Mouse (Mus musculus) common myeloid progenitor, adult 5-6 weeks (primary cell): Measurements from ENCODE around the gene Ric3. TPM values are rescaled to one million over a fixed set of nuclear protein-coding genes. Genes with fewer than 3 reads are reported as not detected.
"Not testable (repeated sequence)": the region's sequence is repeated elsewhere in the genome, so short reads cannot be mapped to it uniquely, and the experiment has no call there.

Experiments
- ATAC-seq: replicated peaks from 2 replicates; pipeline ENCODE4 v1.8.0; 2016; ENCODE audit warnings: low read depth, mild to moderate bottlenecking, moderate TSS enrichment, inconsistent platforms; ENCODE audit not compliant: poor library complexity, severe bottlenecking
- total RNA-seq: library from RNA; stranded (forward); fragments of 200-1000, 187-1606 nt; gene quantifications from 2 replicates; pipeline ENCODE4 v1.2.3, GENCODE M21; 2017

Gene Ric3
- total RNA-seq = 1.6 and 3.1 TPM in 2 replicates

DNA sequence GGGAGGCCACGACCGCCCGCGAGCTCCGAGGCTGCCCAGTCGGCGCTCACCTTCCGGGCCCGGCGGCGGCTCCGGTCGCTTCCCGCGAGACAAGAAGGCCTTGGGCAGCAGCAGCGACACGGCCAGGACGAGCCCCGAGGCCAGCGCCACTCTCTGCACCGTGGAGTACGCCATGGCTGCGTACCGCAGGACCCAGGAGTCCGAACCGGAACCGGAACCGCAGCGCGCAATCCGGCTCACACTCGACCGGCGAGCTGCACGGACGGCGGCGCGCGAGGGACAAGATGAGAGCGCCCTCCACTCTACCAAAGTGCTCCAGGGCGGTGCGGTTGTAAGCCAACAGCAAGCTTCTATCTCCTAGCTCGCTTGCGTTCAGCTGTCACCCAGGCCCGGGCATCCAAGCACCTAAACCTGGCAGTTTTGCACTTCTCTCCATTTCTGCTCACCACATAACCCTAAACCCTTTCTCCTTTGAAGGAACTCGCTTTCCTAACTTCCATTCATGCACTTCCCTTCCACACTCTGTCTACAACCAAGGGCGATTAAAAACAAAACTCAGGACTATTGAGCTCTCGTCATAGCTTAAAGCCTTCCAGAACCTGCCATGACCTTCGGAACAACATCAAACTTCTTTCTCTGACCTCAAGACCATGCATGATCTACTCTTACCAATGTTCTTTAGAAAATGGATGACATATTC is at the start of gene Ric3:
Gene Ric3, minus strand, starts transcription at position 219 of the 700 bp plus-strand sequence.
- peak; percentile 31; the same call in 1 of the 2 replicates for ATAC-seq

DNA sequence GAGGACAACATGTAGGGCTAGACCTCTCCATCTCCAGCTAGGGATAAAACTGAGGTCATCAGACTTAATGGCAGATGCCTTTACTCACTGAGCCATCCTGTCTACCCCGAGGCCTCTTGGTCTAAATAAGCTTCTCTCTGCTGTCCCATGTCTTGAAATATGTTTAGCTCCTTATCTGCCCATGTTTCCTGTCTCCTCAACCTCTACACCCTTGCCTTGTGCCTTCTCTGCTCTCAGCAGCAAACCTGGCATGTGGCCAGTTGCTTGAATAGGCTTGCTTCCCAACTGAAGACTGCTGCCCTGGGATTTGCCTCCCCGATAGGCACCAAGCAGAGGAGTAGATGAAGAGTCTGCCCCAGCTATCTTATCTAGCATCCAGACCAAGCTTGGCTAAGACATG is 48.4 kb upstream of the Ric3 start:
- peak; percentile 53 for ATAC-seq

DNA sequence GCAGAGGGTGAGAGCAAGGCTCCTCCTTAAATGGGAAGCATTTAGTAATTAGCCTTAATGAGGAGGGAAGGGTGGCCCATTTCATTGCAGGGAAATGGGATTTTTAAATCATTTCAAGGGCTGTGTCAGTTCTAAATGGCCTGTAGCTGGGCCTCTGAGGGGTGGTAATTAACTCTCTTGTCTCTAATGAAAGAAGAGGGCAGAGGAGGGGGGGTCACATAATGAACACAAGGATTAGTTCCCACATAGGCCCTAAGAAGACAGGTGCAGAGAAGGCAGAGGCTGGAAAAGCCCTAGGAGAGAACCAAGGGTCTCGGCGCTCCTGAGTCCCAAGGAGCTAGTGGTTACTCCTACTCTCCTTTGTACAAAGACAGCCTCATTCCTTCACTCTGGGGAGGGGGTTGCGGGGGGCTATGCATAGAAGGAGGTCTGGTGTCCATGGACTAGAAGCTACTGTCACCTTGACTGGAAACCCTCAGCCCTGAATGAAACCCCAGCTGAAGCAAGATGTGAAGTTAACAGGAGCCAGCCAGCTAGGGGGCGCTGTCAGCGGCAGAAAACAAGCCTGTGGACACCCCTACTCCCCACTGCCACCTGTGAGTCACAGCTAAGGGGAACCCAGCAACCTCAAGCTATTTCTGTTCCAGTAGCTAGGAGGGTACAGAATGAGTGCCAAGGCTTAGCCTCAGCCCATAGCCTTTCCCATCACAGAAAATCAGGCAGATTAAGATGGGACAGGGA is 47.0 kb upstream of the Ric3 start:
- no peak for ATAC-seq

DNA sequence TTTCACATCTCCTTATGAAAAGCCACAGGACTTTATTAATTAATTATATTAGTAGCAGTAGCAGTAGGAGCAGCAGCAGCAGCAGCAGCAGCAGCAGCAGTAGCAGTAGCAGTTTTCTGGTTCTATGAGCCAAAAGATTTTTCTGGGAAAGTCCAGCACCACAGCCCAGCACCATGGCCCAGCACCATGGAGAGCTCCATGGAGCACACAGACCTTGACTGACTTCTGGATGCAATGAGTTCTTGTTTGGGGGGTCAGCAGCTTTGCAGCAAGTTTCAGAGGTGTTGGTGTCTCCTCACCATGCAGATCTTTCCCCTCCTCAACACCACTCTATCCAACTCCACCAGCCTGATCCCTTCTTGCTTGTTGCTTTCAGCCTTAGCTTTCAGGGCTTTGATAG is 46.3 kb upstream of the Ric3 start:
- 0 out of 2 replicates have a peak, but pooled peaks have one; percentile 57 for ATAC-seq

DNA sequence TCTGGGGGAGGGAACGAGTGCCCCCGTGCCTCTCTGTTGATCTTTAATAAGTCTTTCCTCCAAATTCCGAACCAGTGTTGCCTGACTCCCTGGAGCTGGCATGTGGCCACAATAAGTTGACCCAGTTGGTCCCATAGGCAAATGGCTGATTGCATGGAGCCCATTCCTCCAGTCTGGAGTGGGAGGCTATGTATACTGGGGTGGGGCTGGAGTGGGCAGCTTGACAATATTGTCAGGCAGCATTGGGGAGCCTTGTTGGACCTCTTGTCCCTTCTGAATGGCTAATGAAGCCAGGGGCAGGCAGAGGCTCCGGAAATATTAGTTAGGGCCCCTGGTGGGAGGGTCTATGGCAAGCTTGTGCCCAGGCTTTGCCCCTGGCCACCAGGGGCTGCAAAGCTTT is 32.8 kb upstream of the Ric3 start:
- no peak for ATAC-seq

DNA sequence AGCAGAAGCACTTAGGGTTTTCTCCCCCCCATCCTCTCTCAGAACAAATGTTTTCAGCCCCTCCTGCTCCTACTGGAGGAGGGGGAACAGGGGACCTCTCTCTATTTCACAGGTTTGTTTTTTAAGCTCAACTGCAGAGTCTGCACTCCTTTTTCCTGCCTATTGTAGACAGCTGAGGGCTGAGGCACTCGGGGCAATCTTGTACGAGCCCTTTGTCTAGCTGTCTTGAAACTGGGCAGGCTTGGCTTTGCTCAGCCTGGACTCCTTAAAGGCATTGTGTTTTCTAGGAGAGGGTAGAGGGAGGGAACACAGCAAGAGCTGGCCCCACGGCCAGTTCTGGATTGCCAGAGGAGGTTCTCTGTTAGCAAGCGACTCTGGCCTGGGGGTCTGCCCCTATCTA is 32.4 kb upstream of the Ric3 start:
- peak; percentile 46 for ATAC-seq

DNA sequence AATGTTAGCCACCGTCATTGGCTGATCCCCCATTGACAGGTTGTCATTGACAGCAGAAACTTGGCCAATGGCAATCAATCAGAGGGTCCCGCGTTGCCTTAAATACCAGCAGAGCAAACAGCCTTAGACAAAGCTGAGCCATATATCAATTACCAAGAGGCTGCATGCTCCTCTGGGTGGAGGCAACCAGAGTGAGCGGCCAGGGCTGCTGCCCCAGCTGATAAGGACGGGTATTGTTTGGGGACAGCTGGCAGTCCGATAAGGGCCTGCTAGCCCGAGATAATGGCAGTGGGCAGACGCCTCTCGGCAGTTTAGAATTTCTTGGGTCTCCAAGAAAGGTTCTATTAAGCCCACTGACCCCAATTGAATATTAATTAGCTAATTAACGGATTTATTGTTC is 31.8 kb upstream of the Ric3 start:
- ATAC-seq = peak; percentile 91

DNA sequence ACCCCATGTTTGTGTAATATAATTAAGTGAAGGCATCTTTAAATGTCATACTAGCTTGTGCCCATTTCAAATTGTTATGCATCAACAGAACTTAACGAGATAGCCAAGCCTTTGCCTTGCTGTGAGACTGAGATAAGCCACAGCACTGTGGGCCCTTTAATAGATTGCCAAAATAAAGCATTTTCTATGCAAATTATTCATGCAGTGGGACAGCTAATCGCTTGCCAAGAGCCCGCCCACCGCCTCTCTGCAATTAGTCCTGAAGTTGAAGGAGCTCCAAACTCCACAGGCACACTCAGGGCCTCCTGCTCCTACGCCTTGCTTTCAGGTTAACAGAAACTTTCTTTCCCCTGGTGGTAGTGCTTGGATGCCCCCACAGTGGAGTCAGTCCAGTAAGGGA is 27.9 kb upstream of the Ric3 start:
- ATAC-seq = peak; percentile 51

DNA sequence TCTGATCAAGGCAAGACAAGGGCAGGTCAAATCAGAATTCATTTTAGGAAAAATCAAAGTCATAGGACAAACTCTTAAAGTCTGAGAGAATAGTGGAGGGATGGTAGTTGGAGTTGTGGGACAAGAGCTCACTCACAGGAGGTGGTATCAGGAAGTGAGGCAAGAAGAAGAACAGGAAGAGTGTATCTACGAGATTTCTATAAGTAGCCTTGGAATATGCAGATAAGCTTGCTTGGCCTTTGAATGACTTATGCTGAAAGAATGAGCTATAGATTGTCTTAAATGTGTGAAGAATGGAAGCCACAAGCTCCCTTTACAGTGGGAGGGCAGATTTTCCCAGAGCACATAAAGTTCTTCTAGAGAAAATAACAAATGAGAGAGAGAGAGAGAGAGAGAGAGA is 21.8 kb upstream of the Ric3 start:
- ATAC-seq = peak; percentile 42; the same call in 1 of the 2 replicates

DNA sequence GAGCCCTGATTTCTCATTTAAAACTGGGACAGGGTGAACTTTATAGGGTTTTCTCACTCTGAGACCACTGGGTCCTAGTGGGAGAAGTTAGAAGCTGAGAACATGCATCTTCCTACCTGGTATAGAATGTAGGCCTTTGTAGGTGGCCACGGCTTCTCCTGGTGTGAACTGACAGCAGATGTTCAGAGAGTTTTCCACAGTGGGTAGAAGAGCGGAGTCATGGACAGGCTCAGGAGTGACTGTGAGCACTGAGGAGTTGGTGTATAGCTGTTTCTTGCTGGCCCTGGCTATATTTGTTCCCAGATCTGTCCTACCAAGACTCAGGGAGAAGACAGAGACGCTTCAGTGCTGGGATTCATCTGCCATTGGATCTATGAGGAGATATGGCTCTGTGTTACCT is 18.0 kb upstream of the Ric3 start:
- no peak for ATAC-seq

DNA sequence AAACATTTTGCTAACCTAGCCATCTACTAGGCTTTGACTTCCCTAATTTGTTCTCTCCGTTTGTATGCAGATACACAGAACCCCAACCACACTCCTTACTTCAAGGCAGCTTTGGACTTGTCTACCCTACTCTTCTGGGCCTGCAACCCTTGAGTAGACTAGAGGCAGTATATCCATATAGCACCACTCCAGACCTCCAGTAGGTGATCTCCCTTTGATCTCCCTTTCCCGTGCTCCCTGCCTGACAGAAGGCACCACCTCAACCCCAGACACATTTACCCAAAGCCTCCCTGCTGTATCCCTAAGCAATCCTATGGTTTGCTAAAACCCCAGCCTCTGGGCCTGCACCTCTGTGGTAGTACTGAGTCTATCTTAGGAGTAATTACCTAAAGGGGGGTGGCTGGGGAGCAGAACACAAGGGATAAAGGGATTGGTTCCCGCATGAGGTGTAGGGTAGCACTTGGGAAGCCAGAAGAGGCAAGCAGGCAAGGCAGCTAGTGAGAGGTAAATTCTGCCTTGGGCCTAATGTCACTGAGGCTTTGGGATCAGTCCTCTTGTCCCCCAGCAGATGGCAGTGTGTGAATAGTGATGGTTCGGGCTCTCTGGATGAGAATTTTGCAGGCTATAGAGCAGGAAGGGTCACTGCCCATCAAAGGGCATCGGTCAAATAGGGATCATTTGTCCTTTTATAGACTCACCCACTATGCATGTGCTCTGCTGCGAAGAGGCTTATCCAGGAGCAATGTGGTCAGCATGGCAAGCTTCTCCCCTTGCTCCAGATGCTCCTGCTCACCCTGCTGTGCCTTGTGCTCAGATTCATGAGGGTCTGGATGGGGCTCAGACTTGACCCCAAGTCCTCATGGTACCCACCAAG is 15.3 kb upstream of the Ric3 start:
- peak; percentile 87 for ATAC-seq

DNA sequence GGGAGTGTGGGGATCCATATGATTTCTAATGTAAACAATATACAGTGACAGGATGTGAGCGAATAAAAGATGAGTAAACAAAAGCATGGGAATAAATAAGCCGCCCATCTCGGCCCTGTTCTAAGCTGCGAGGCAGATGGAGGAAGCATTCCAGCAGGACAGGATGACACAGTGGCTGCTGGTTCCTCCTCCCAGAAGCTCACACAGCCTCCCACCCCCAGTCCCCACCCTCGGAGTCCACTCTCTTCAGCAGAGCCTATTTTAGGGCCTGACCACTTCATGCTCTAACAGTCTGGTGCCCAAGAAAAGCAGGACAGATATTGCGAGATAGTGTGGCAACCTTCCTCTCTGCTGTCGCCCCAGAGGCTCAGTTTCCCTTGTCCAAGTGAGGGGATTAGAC is 14.1 kb upstream of the Ric3 start:
- no peak for ATAC-seq

DNA sequence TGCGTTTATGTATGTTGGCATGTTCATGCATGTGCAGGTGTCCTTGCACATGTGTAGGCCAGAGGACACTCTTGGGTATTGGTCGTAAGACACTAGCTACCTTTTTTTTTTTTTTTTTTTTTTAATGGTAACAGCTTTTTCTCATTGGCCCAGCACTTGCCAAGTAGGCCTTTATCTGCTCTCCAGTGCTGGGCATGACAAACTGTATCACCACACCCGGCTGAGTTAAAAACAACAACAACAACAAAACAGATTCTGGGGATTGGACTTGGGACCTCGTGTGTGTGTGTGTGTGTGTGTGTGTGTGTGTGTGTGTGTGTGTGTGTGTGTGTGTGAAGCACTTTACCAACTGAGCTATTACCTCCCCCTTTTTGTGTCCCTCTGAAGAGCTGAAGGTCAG is 13.5 kb upstream of the Ric3 start:
- ATAC-seq = no peak

DNA sequence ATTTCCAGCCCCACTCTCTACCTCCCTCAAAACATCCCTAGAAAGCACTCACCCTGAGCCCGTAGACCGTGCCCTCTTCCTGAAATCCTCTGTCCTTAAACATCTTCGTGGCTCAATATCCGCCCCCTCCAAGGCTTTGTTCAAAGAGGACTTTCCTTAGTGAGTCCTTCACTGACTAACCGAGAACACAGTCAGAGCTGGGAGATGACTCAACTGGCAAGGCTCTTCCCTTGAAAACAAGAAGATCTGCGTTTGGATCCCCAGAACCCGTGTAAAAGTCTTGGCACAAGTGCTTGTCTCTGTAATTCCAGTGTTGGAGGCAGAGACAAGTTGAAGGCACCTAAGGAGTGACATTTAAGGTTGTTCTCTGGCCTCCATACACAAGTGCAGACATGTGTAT is 11.2 kb upstream of the Ric3 start:
- ATAC-seq = no peak

DNA sequence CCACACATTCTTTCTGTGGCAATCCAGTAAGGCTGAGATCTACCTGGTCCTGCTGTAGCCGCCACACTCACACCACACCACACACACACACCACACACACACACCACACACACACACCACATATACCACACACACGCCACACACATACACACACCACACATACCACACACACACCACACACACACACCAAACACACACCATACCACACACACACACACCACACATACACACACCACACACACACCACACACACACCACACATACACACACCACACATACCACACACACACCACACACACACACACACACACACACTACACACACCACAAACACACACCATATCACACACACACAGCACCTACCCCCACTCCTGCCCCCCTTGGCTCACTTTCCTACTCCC is 8.2 kb upstream of the Ric3 start:
- not testable (repeated sequence) for ATAC-seq

DNA sequence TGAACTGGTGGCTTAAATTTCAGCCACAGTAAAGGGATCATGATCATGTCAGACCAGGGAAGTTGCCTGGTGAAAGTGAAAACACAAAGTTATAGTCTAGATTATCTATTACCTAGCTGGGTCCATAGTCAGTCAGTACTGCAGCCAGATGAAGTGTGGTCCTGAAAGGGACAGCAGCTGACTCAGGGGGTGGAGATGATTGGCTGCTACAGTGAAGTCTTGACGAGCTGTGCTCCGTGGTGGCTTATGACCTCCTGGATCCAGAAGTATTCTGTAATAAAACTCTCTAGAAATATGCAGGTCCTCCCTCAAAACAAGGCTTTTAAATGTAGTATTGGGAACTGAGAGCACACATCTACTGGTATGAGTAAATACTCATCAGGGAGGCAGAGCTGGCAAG is 3.8 kb upstream of the Ric3 start:
- 0 out of 2 replicates have a peak, but pooled peaks have one; percentile 59 for ATAC-seq

DNA sequence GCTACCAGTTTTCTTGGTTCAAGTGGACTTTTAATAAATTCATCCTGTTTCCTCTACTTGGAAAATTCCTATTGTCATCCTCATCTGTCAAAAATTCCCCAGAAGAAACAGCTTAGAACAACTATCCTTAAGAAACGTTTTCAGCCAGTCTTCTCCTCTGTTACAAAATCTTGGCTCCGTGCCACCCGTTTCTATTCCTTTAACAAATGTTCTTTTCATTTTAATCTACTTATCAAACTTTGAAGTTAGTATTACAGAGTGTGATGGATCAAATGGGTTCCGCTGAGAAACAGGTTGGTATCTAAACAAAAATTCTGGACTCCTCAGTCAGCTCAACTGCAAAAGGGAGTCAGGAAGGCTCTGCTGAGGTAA is 668 bp upstream of the Ric3 start:
- no peak for ATAC-seq

DNA sequence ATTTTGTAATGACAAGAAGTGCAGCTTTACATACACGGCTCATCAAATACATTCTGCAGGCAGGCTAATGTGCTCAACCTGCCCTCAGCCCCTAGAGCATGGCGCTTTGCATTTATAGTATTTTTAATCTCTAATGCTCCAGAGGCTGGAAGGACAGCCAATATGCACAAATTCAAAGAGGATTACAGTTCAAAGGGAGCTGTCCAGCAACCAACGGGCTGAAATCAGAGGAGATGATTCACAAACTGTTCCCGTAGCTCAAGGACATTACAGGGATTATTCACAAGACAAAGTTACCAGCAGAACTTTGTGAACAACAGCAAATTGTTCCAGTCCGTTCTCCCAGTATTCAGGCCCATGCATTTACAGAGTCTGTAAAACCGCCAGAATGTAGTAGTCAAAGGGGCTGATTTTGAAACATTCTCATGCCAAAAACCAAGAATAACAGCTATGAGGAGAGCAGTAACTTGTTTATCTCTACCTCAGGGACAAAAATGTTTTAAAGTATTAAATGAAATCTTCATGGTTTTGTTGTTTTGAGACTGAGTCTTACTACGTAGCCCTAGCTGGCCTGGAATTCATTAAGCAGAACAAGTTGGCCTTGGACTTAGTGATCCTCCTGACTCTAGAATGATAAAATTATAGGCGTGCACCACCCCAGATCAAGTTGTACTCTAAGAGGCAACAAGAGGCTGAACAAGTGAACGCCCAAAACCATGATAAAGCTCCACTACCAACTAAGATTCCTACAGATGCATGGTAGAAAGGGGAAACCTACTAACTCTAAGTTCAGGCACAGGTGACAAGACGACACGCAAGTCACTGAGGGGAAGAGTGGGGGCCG is 640 bp downstream of the Ric3 start:
- peak; percentile 45; the same call in 1 of the 2 replicates for ATAC-seq

DNA sequence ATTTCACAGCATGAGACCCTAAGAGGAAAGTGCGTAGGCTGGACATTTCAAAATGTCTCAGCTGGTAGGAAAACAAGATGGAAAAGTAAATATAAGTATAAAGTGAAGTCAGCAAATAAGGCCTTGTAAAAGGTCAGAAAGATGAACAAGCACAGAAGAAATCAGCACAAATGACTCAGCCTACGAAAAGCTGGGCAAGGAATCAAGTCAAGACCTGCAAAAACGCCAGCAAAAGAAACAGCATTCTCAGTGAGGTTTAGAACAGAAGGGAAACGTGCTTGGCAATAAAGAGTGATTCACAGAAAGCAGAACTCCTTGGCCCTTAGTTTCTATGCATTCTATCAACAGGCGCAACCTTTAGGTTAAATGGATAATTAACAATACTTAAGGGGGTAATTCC is 10.8 kb downstream of the Ric3 start:
- ATAC-seq = no peak

DNA sequence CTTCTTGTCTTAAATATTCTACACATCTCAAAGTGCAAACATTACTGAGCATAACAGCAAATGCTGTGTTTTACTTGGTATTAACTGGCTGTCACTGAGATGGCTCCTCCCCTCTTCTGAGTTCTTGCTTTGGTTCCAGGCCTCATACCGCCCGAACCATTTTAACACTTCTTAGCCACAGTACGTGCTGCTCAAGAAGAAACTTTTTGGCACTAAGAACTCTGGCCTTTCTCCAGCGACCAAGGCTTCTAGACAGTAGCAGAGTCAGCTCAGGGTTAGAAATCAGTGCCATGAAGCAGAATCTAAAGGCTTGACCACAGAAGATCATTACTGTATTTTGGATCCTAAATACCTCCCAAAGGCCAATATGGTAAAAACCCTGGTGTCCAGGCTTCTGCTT is 13.5 kb downstream of the Ric3 start:
- no peak for ATAC-seq
